Mouse (Mus musculus): ENCODE measurements at regions not wholly inside any gene's neighbourhood (a gene's known extent, or its start where the extent isn't known, plus 50 kb on each side); places are given as distances from the start of the nearest gene placed in this dataset.

DNA sequence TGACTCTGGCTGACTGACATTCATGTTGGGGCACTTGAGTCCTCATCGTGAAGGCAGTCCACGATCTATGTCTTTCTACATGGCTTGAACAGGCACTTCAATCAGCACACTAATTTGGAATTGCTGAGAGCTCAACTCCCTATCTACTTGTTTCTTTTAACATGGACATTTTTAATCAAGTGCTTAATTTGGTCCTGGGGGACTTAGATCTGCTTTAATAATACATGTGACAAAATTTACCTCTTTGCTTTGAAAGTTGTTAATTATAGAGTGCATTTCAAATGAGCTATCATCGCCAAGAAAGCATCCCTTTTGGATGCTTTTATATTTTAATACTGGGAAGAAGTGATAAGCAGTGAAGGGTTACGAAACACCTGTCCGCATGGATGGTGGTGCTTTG lies 436.6 kb upstream of the Sel1l start:
- ATAC-seq (ENCODE audit: insufficient number of reproducible peaks, insufficient read depth, low FRiP score, low TSS enrichment, low read depth): no peak
- WGBS: 92% methylated on average over 5 of the region's 5 CpGs
- H3K9ac ChIP-seq (replicated peaks): no peak overlapping the region
- no peak overlapping the region for H3K4me2 ChIP-seq
- H3K27ac ChIP-seq: no peak overlapping the region
- no peak overlapping the region for H3K4me3 ChIP-seq (replicated peaks)
- no peaks in the 10 kb centered on the region for H3K27me3 ChIP-seq
- no peaks in the 10 kb centered on the region for H3K9me3 ChIP-seq
- no peaks in the 10 kb centered on the region for H3K36me3 ChIP-seq
- no peaks in the 10 kb centered on the region for H3K4me1 ChIP-seq (replicated peaks)

DNA sequence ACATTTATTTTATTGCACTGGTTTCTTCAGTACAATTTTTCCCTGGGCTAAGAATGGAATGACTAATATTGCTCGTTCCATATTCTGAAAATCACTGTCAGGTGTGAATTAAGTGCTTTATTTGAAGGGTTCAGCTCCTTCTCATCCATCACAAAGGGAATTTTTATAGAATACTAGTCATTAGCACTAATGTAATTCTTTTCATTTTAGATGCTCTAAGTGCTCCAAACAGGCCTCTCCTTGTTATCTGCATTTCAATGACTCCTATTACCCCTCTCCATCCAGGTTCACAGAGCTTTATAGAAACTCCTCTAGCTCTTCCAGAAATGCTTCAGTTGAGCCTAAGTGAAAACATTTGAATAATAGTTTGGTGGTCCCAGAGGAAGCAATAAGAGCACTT lies 431.5 kb upstream of the Sel1l start:
- H3K4me3 ChIP-seq (replicated peaks): no peak overlapping the region
- ATAC-seq (ENCODE audit: insufficient number of reproducible peaks, insufficient read depth, low FRiP score, low TSS enrichment, low read depth): no peak
- no peak overlapping the region for H3K9ac ChIP-seq (replicated peaks)
- H3K36me3 ChIP-seq: no peaks in the 10 kb centered on the region
- H3K4me1 ChIP-seq (replicated peaks): no peaks in the 10 kb centered on the region
- H3K27me3 ChIP-seq: no peaks in the 10 kb centered on the region
- no peaks in the 10 kb centered on the region for H3K9me3 ChIP-seq
- H3K4me2 ChIP-seq: no peak overlapping the region
- WGBS: 61% methylated on average over 1 of the region's 1 CpGs
- H3K27ac ChIP-seq: no peak overlapping the region

GRCm38 (mm10) chr12:92251962-92252361 lies 403.0 kb upstream of the Sel1l start:
- Histone ChIP-seq H3K9me3 (no peaks in the 10 kb centered on the region), H3K4me1 (replicated peaks) (0 out of 2 replicates have a peak, but pooled peaks cover 3% of the 10 kb centered on the region), H3K27me3 (no peaks in the 10 kb centered on the region), H3K9ac (replicated peaks) (no peak overlapping the region), H3K36me3 (no peaks in the 10 kb centered on the region), H3K4me3 (replicated peaks) (no peak overlapping the region), H3K27ac (no peak overlapping the region), H3K4me2 (no peak overlapping the region)
- no peak for ATAC-seq (ENCODE audit: insufficient number of reproducible peaks, insufficient read depth, low FRiP score, low TSS enrichment, low read depth)
- WGBS: 54% methylated on average over 4 of the region's 4 CpGs

DNA sequence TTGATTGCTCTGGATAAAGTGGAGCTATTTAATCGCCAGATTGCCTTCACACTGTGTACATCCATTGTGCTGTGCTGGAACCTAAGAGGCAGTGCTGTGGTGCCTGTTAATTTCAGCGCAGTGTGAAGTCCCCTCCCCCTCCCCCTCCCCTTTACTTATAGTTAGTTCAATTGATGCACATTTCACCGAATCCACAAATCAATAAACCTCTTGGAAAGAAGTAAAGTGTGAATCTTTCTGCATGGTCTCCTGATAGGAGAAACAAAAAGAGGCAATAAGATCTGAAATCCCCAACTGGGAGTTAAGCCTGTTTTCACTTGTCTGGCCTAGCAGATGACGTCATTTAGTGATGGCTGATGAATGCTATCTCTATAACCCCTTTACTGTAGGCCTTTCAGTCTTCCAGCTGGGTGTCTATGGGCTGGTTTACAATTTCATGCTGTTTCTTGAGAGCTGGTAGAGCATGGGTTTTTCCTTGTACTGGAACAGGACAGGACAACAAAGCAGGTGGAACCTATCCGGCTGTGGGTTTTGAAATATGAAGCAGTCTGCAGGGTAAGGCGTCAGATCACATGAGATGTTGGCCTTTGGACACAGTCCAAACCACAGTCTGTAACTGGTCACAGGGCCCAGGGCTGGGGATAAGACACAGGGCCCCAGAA lies 398.0 kb upstream of the Sel1l start:
- Histone ChIP-seq H3K9ac (replicated peaks) (no peak overlapping the region), H3K4me1 (replicated peaks) (0 out of 2 replicates have a peak, but pooled peaks cover 3% of the 10 kb centered on the region), H3K4me2 (no peak overlapping the region), H3K9me3 (no peaks in the 10 kb centered on the region), H3K27ac (no peak overlapping the region), H3K36me3 (no peaks in the 10 kb centered on the region), H3K4me3 (replicated peaks) (no peak overlapping the region), H3K27me3 (no peaks in the 10 kb centered on the region)
- peak; percentile 52; the same call in 1 of the 2 replicates for ATAC-seq (ENCODE audit: insufficient number of reproducible peaks, insufficient read depth, low FRiP score, low TSS enrichment, low read depth)
- WGBS: 56% methylated on average over 6 of the region's 6 CpGs

- Histone ChIP-seq H3K27ac (no peak overlapping the region), H3K27me3 (no peaks in the 10 kb centered on the region), H3K9ac (replicated peaks) (no peak overlapping the region), H3K36me3 (no peaks in the 10 kb centered on the region), H3K4me1 (replicated peaks) (no peaks in the 10 kb centered on the region), H3K9me3 (no peaks in the 10 kb centered on the region), H3K4me3 (replicated peaks) (no peak overlapping the region), H3K4me2 (no peak overlapping the region)
- WGBS: 64% methylated on average over 5 of the region's 5 CpGs
- no peak for ATAC-seq (ENCODE audit: insufficient number of reproducible peaks, insufficient read depth, low FRiP score, low TSS enrichment, low read depth)
Observed at GRCm38 (mm10) chr12:92239956-92240699, 391.2 kb upstream of the Sel1l start.

DNA sequence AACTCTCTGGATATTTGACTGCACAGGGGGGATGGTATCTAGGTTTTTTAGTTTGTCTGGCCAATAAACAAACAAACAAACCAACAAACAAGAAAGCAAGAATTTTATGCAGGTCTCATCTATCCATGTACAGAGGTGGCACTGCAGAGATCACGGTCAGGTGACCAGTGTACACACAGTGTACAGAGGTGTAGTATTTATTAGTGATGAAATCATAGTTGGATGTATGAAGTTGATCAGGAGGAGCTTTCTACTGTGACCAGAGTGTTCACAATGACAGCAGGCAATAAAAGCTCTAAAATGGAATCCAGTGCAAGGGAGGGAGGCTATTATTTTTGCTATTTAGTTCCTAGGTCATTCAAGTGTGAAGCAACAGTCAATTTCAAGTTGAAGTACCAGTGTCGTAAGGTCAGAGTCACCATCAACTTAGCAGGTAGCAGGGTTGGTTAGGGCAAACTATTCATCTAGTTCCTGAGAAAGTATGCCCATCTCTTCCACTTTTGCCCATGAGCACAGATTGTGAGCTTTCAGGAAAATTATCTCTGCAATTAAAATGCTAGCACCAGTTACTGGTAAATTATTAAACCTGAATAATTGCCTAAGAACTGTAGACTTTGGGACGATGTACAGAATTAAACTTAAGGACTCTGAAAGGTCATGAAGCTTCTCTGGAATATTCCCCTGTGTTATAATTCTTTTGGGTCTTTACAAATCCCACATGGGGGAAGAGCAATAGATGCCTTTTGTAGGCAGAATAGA lies 384.9 kb upstream of the Sel1l start:
- H3K27me3 ChIP-seq: no peaks in the 10 kb centered on the region
- 82% methylated on average over 3 of the region's 3 CpGs for WGBS
- H3K4me1 ChIP-seq (replicated peaks): no peaks in the 10 kb centered on the region
- H3K4me2 ChIP-seq: no peak overlapping the region
- H3K36me3 ChIP-seq: no peaks in the 10 kb centered on the region
- no peak overlapping the region for H3K9ac ChIP-seq (replicated peaks)
- ATAC-seq (ENCODE audit: insufficient number of reproducible peaks, insufficient read depth, low FRiP score, low TSS enrichment, low read depth): no peak
- no peak overlapping the region for H3K27ac ChIP-seq
- no peak overlapping the region for H3K4me3 ChIP-seq (replicated peaks)
- H3K9me3 ChIP-seq: no peaks in the 10 kb centered on the region

GRCm38 (mm10) chr12:92228585-92228984 lies 379.6 kb upstream of the Sel1l start:
- Histone ChIP-seq H3K27me3 (no peaks in the 10 kb centered on the region), H3K36me3 (no peaks in the 10 kb centered on the region), H3K4me3 (replicated peaks) (no peak overlapping the region), H3K9me3 (no peaks in the 10 kb centered on the region), H3K4me2 (no peak overlapping the region), H3K9ac (replicated peaks) (no peak overlapping the region), H3K27ac (no peak overlapping the region), H3K4me1 (replicated peaks) (no peaks in the 10 kb centered on the region)
- no peak for ATAC-seq (ENCODE audit: insufficient number of reproducible peaks, insufficient read depth, low FRiP score, low TSS enrichment, low read depth)
- 82% methylated on average over 4 of the region's 4 CpGs for WGBS

DNA sequence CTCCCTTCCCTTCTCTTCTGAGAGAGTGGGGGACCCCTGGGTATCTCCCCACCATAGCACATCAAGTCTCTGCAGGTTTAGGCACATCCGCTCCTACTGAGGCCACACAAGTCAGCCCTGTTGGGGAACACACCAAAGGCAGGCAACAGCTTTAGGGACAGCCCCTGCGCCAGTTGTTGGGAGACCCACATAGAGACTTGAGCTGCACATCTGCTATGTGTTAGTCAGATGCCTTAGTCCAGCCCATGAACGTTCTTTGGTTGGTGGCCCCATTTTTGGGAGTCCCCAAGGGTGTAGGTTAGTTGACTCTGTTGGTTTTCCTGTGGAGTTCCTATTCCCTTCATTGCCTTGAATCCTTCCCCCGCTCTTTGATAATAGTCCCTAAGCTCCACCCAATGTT lies 354.4 kb upstream of the Sel1l start:
- 83% methylated on average over 4 of the region's 4 CpGs for WGBS
- no peak for ATAC-seq (ENCODE audit: insufficient number of reproducible peaks, insufficient read depth, low FRiP score, low TSS enrichment, low read depth)
- no peak overlapping the region for H3K4me3 ChIP-seq (replicated peaks)
- no peaks in the 10 kb centered on the region for H3K36me3 ChIP-seq
- H3K9ac ChIP-seq (replicated peaks): no peak overlapping the region
- H3K27me3 ChIP-seq: no peaks in the 10 kb centered on the region
- no peak overlapping the region for H3K4me2 ChIP-seq
- H3K9me3 ChIP-seq: no peaks in the 10 kb centered on the region; the same call in 1 of the 2 replicates
- no peaks in the 10 kb centered on the region for H3K4me1 ChIP-seq (replicated peaks)
- no peak overlapping the region for H3K27ac ChIP-seq

- no peak overlapping the region for H3K4me3 ChIP-seq (replicated peaks)
- no peak overlapping the region for H3K4me2 ChIP-seq
- no peak for ATAC-seq (ENCODE audit: insufficient number of reproducible peaks, insufficient read depth, low FRiP score, low TSS enrichment, low read depth)
- no peaks in the 10 kb centered on the region for H3K27me3 ChIP-seq
- H3K9ac ChIP-seq (replicated peaks): no peak overlapping the region
- H3K36me3 ChIP-seq: no peaks in the 10 kb centered on the region
- 81% methylated on average over 1 of the region's 1 CpGs for WGBS
- no peaks in the 10 kb centered on the region for H3K4me1 ChIP-seq (replicated peaks)
- H3K27ac ChIP-seq: no peak overlapping the region
- no peaks in the 10 kb centered on the region; the same call in 1 of the 2 replicates for H3K9me3 ChIP-seq
Observed at GRCm38 (mm10) chr12:92200602-92201001, 351.6 kb upstream of the Sel1l start.

GRCm38 (mm10) chr12:92198738-92199477 lies 350.0 kb upstream of the Sel1l start:
- Histone ChIP-seq H3K4me1 (replicated peaks) (no peaks in the 10 kb centered on the region), H3K27me3 (no peaks in the 10 kb centered on the region), H3K9ac (replicated peaks) (no peak overlapping the region), H3K4me3 (replicated peaks) (no peak overlapping the region), H3K4me2 (no peak overlapping the region), H3K36me3 (no peaks in the 10 kb centered on the region), H3K9me3 (no peaks in the 10 kb centered on the region), H3K27ac (no peak overlapping the region)
- WGBS: 88% methylated on average over 5 of the region's 5 CpGs
- ATAC-seq (ENCODE audit: insufficient number of reproducible peaks, insufficient read depth, low FRiP score, low TSS enrichment, low read depth): no peak
